Comparison of ENCODE assay signal across 19 mouse cellular contexts in the genomic region with DNA sequence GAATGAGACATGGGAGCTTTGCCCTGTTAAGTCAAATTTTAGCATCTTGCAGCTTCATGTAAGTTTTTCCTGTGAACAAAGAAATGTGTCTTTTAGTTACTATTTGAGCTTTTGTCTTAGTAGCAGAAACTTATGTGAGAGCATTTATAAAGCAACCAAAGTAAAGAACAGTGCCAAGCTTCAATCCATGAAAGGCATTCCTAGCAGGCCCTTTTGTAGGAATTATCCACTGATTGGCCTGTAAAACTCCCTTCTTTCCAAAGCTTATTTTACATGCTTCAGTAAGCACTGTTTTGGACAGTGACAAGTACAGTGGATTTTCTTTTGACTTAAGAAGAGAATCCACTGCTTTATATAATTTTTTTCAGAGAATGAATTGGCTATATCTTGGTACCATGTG.
"Had no signal": no experiment of that assay in that cellular context is flagged by ENCODE, and none has a peak within 500 bp of the region (broad histone marks: within the 10 kb centered on the region; RNA-seq: fewer than 3 reads in every experiment).

No protein-coding gene starts in this region.

- H3K4me2 ChIP-seq: kidney, embryonic 15.5 days; liver, embryonic 13.5 days; midbrain, embryonic 12.5 days; neural tube, embryonic 12.5 days; neural tube, embryonic 15.5 days had no signal

- H3K27ac ChIP-seq: kidney, embryonic 15.5 days; left cerebral cortex, adult 2 months; liver, embryonic 13.5 days; midbrain, embryonic 12.5 days; neural tube, embryonic 12.5 days; neural tube, embryonic 15.5 days; stomach, postnatal 0 days had no signal

- DNase-seq: kidney, postnatal 10 days; kidney, postnatal 36 days; layer of hippocampus, postnatal 36 days; liver, embryonic 13.5 days; lung, adult 2 months; lung, postnatal 14 days; lung, postnatal 4 days; right cerebral cortex, adult 18-20 months; right cerebral cortex, postnatal 14 days; right cerebral cortex, postnatal 4 days; thymus, adult 2 months; thymus, postnatal 14 days; thymus, postnatal 4 days had no signal

- H3K27me3 ChIP-seq: kidney, embryonic 15.5 days; liver, embryonic 13.5 days; midbrain, embryonic 12.5 days; neural tube, embryonic 12.5 days; neural tube, embryonic 15.5 days had no signal

- H3K4me1 ChIP-seq: kidney, embryonic 15.5 days; midbrain, embryonic 12.5 days; neural tube, embryonic 12.5 days; neural tube, embryonic 15.5 days had no signal

- H3K4me3 ChIP-seq: kidney, embryonic 15.5 days; left cerebral cortex, adult 2 months; liver, embryonic 13.5 days; midbrain, embryonic 12.5 days; neural tube, embryonic 12.5 days; neural tube, embryonic 15.5 days had no signal

- H3K9ac ChIP-seq: kidney, embryonic 15.5 days; liver, embryonic 13.5 days; midbrain, embryonic 12.5 days; neural tube, embryonic 12.5 days; neural tube, embryonic 15.5 days had no signal

- H3K36me3 ChIP-seq: kidney, embryonic 15.5 days; neural tube, embryonic 15.5 days had no signal

- H3K9me3 ChIP-seq: kidney, embryonic 15.5 days; liver, embryonic 13.5 days; midbrain, embryonic 12.5 days; neural tube, embryonic 12.5 days; neural tube, embryonic 15.5 days had no signal
